Mouse (Mus musculus) gastrocnemius, postnatal 4 days (tissue): ENCODE measurements around the gene Ccdc180. TPM values are rescaled to one million over a fixed set of nuclear protein-coding genes. Genes with fewer than 3 reads are reported as not detected.

Experiments
- DNase-seq, 2 experiments: peaks; one replicate each; pipeline ENCODE4 v3.0.0; 2021 to 2022; ENCODE audit warnings: low spot score in 2 of 2, mixed read lengths in 2 of 2
- total RNA-seq, 2 experiments: library from RNA; stranded (reverse); gene quantifications; 2 replicates each; pipeline ENCODE4 v1.2.3; 2021

Ccdc180 gene
- total RNA-seq, 2 experiments from 2014 or later = not detected

DNA sequence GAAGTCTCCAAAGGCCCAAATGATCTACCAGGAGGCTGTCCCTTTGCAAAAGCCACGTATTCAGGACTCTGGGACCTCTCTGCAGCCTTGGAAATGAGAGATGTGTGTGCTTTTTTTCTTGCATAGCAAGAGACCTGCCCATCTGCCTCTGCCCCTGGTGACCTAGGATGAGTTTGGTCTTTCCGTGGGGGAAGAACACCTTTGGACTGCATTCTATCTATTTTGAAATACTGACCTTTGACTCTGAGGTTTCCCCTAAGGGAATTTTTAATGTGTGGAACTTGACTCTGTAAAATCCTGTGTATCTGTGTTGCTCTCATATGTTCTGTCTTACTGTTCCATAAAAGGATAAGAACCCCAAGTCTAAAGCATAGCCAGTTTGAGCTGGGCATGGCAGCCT is 78.9 kb downstream of the Ccdc180 start:
- DNase-seq = no peak

DNA sequence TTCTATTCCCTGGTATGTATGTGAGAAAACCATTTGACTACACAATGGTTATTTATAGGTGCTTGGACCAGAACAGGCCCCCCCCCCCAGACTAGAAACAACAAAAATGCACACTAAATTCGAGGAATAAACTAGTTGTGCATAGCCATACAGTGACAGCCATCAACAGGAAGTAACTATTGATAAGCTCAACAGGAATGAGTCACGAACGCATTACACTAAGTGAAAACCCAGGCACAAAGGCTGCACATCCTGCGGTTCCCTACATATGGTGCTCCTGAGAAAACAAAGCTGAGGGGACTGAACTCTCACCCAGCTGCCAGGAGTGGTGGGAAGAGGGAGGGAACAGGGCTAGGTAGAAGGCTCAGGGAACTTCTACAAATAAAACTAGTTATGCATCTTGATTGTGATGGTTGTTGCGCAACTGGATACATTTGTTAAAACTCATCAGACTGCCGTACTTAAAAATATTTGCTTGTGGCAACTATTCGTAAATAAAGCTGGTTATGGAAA is 80.0 kb downstream of the Ccdc180 start:
- no peak for DNase-seq

DNA sequence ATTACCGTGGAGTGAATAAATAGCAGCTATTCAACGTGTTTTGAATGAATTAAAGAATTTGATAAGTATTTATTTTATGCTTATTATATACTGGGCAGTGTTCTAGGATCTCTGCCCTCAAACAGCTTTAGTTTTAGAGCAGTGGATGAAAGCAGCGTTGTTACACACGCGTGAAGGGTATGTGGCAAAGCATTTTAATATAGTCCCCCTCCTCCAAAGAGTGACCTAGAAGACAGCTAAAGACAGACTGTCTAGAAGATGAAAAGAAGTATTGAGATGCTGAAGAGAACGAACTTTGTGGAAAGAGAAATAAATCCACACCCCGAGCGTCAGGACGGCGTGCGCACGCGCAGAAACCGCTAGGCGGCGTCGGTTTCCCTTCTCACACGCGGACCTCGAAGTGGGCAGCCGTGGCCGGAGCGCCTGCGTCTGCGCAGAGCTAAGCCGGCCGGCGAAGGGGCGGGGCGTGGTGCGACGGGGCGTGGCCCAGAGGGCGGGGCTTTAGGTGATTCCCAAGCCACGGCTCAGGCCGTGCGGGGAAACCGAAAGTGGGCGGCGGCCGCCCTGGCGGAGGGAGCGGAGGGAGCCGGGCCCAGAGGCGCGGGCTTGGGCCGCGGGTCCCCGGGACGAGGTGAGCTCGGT is 81.8 kb downstream of the Ccdc180 start:
- DNase-seq = peak; percentile 99 to 100

DNA sequence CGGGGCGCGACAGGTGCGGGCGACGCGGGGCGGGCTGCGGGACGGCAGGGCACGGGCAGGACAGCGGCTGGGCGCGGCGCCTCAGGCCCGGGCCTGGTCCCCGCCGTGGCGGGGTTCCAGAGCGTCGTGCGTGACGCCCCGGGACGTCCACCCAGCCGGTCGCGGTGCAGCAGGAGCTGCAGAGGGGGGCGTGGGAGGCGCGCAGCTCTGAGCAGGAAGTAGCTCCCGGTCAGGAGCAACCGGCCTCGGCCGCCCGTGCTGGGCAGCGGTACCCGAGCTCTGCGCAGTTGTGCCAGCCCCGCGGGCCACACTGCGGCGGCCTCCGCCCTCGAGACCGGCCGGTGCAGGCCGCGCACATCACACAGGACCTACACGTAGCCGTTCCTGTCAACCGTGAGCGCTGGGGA is 82.3 kb downstream of the Ccdc180 start:
- DNase-seq = peak; percentile 44 to 64

DNA sequence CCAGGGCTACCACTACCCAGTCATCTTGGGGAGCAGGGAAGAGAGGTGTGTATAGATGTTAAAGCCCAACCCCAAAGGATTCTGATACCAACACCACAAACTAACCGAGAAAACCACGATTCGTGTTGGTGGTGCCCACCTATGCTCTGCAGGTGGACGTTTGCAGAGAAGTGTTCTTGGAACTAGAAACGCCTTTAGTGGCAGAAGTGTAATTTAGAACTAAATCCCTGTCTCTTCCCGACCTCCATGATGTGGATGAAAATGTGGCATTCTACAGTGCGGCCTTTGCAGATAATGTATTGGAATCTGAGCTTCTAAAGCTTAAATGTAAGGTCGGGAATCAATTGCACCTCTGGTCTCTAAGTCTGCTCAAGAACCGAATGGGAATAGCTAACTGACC is 82.8 kb downstream of the Ccdc180 start:
- no peak for DNase-seq

DNA sequence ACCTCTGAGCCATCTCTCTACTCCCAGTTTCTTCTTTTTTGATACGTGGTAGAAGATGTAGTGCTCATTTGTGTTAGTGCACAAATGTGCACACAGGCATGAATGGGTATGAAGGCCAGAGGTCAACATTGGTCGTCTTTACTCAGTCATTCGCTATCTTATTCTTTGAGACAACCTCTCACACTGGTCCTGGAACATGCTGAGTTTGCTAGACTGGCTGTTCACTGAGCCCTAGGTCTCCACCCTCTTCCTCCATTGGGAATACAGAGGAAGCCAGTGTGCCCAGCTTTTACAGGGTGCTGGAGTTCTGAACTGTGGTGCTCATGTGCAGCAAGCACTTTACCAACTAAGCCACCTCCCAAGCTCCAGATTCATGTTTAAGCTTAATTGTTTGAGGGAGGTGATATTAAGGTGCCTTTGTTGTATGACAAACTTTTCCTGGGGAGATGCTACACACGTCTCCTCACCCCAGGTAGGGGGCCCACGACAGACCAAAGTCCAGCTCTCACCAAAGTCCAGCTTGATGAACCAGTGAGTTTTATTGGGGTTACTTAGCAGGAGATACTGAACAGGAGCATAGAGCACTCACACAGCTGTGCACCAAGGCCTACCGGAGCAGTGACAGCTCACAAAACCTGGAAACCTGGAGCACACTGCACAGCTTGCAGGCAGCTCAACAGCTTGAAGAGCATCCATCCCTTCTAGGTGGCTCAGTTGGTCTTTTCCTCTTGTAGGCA is 87.0 kb downstream of the Ccdc180 start:
- no peak for DNase-seq

DNA sequence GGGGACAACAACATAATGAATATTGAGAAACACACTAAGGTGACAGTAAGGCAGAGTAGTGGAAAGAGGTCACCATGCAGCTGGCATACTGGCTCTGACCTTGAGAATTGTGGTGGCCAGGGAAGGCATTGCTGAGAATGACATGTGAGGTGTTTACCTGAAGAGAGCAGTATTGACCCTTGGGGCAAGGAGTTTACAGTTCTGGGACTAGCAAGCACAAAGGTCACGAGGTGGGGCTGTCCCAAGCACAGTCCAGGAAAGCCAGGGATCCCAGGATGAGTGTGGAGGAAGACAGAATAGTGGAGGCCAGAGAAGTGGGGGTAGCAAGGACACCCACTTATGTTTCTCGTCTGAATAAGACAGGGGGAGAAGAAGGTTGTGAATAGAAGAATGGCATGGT is 89.8 kb downstream of the Ccdc180 start:
- no peak for DNase-seq

DNA sequence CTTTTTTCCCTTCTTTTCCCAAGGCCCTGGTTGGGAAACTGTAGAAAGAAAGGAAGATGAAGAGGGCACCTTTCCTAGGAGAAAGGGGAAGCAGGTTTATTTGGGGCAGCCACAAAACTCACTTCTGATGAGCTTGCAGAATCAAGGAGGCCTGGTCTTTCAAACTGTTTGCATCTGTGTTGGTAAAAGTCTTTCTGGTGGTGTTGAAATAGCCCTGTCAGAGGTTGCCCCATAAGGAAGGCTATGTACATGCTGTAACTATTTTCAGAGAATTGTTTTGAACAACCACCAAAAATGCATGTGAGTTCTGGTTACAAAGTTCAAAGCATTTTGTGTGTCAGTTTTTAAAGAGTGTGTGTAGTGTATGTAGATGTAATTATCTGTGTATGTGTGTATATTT is 91.0 kb downstream of the Ccdc180 start:
- no peak for DNase-seq

DNA sequence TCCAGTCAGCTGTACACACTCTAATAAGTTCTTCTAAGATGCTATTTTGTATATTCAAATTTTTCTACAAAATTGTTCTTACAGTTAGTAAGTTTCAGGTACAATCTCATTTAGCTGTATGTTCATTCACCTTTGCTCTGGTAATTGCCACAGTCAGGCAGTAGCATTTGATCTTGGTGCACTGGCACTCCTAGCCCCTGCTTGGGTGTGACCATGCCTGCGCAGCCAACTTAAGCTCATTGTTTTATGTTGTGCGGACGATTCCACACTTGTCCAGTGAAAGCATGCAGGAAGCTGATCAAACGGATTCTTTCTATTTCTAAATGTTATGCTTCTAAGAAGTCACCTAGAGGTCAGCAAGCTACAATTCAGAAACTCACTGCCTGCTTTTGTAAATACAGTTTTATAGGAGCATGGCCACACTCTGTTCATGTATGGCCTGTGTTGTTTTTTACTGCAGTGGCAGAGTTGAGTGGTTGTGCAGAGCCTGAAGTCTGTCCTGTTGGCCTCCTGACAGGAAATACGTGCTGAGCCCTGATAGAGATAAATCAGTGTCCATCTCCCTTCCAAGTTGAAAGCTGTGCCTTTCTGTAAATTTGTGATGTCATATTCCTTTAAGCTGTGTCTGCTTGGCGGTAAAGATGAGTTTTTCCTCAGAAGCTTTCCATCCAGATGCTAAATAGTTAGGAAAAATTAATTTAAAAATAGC is 100.5 kb downstream of the Ccdc180 start:
- no peak for DNase-seq

DNA sequence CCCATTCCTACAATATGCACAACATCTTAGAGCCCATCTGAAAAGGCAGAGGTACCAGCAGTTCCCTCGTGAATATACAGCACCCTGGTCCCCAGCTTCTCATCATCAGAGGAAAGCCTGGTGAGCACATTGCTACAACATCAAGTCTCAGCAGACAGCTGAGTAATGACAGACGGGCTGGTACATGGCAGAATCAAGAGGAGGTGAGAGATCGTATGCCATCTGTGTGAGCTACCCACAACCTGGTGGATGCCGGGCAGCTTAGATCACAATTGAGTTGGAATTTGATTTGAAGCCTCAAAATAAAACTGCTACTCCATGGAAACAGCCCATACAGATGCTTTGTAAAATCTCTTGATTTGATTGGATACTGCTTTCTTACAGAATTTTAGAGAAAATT is 108.4 kb downstream of the Ccdc180 start:
- no peak for DNase-seq

Other genes starting within 250 kb of the Ccdc180 start
- gene Aldh1b1, start 91.3 kb upstream of the Ccdc180 start, total RNA-seq = 1 to 10 TPM; 1.6 to 2.4 TPM
- not detected for gene Igfbpl1, start 63.4 kb upstream of the Ccdc180 start, total RNA-seq
- gene Stra6l, start 41.6 kb upstream of the Ccdc180 start, total RNA-seq = under 1 TPM in 1 of 2 experiments, not detected in 1; 0.10 TPM
- gene Tdrd7, start 75.0 kb downstream of the Ccdc180 start, total RNA-seq = 10 to 100 TPM; 18.9 to 19.0 TPM
- gene Tmod1, start 148.6 kb downstream of the Ccdc180 start, total RNA-seq = 100 to 1,000 TPM; 243 to 252 TPM
- 10 to 100 TPM; 26.8 to 31.6 TPM for gene Ncbp1, start 248.3 kb downstream of the Ccdc180 start, total RNA-seq
- 10 to 100 TPM; 21.6 to 22.2 TPM for gene Tstd2, start 248.4 kb downstream of the Ccdc180 start, total RNA-seq